Mouse (Mus musculus) WW6 (cell line): ENCODE results near the gene Cald1.

ENCODE experiments used
- DNase-seq: peaks from one replicate; pipeline ENCODE4 v3.0.0-alpha.2; 2013; ENCODE audit warnings: low read depth, low spot score

Gene Cald1

DNA sequence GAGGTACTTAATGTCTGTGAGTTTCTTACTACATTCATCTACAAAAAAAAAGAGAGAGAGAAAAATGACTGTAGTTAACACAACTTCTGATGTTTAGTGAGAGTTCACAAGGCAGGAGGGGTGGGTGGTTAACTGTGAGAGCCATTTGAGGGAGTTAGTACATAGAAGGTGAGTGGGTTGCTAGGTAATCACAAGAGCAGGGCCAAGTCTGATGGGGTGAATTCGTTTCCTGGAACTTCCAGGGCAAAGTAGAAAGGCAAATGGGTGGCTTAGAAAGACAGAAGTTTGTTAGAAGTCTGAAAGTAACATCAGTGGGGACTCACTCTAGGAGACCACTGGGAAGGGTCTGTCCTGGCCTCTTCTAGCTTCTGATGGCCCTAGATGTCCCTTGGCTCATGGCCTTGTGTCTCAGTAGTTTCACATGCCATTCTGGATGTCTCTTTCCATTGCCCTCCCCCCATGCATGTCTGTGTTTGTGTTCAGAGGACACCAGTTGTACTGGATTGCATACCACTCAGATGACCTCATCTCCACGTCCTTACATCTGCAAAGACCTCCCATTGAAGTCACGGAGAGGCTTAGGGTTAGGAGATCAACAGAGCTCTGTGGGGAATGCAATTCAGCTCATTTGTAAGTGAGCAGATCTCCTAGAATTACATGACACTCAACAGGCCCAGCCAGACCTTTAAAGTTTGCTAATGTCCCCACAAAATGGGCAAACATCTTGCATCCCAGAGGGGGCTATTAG is 118.8 kb downstream of the Cald1 start:
- DNase-seq: no peak

DNA sequence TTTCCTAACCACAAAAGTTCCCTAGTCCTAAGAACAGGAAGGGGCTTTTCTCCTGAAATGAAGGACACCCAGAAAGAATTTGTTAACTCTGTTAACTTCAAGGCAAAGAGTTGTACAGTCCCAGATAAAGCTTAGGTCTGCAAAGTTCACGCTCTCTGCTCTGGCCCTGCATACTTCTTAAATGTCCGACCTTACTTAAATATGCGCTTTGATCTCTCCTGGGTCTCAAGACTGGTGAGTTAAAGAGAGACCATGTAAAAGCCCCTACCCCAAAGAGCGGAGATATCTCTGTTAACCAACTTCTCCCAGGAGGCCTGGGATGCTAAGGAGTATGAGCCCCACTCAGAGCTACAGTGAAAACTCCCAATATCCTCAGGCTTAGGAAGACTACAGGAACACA is 119.4 kb downstream of the Cald1 start:
- no peak for DNase-seq

DNA sequence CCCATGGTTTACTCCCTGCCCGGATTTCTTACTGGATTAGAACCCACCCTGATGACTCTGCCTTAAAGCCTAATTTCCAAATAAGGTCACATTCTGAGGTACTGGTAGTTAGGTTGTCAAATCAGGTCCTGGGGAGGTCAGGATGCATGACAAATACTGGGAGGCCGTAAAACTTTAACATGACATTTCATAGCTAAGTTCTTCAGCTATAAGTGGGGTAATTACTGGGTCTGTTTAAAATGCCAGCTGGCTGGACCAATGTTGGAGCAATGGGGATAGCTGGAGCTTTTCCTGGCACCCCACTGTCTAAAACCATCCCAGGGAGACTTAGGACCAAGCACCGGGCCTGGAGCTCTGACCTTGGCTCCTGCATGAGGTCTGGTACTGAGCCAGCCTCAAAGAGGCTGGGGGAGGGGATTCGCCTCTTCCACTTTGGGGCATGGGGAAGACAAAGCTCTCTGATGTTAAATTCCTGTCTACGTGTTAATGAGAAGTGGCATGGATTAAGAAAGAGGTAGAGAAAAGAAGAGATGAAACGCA is 120.9 kb downstream of the Cald1 start:
- DNase-seq: no peak

DNA sequence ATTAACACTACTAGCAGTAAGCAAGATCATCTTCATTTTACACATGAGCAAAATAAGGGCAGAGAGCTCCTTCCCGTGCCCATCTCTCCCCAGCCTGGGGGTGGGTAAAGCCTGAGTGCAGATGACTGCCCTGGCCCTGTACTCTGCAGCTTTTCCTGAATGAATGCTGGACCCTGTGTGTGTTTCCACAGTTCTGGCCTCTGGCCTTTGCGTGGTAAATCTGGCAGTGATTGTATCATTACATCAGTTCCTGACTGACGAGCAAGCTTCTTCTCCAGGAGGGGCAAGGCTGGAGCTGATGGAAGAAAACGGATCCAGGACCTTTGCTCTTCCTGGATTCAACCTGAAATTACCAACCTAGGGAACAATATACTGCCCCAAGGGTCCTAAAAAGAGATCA is 122.1 kb downstream of the Cald1 start:
- DNase-seq: no peak

DNA sequence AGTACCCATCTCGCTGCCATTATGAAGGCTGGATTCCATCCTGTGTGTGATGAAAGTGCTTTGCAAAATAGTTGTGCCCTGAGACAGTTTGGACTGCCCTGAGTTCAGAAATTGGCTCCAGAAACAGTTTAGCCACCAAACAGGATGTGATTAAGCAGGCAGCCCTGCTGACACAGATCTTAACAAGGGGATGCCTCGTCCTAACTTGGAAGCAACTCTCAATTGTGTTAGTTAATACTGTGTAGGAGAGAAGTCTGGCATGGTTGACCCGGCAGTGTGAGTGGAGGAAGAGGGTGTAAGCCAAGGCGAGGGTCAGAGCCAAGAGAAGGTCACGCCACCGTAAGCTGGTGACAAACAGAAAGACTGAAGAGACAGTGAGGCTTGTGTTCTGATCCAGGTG is 123.4 kb downstream of the Cald1 start:
- DNase-seq: no peak

DNA sequence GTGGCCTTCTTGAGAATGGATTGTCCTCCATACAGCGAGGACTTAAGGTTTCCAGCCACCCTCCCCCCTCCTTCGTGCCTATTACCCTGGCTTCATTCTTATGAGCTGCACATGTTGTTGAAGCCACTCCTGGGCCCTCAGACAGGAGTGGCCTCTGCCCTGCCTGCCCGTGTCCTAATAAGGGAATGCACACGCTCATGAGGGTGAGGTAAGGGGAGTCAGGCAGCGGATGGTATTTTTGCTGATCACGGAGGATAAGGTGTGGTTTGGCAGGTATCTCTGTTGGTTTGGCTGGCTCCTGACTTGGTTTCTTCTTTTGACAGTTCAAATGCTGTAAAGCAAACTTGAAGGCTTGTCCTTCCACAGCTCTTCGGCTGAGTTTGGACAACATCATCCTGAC is 124.4 kb downstream of the Cald1 start:
- no peak for DNase-seq

DNA sequence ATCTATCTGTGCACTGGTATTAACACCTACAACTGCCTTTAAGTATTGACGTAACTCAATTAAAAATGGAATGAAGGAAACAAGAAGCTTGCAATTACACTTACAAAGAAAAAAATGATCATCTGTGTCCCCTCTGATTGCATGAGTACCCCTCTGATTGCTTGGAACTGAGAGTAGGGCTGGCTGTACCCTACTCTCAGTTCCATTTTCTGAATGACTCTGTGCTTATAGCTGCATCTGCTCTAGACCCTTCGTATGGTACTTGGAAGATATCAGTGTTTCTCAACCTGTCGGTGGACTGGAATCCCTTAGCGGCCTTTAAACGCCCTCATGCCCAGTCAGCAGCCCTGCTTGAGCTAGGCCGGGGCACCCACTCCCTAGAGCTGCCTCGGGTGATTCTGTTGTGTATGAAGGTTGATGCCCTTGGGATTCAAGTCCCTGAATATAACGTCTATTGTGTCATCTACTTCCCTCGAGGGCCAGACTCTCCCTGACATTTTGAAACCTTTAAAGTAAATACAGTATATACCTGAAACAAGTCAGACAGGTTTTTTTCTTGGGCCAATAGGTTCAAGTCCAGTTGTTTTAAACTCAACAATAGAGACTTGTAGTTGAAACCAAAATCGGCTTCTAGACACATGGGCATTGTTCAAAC is 125.1 kb downstream of the Cald1 start:
- no peak for DNase-seq

DNA sequence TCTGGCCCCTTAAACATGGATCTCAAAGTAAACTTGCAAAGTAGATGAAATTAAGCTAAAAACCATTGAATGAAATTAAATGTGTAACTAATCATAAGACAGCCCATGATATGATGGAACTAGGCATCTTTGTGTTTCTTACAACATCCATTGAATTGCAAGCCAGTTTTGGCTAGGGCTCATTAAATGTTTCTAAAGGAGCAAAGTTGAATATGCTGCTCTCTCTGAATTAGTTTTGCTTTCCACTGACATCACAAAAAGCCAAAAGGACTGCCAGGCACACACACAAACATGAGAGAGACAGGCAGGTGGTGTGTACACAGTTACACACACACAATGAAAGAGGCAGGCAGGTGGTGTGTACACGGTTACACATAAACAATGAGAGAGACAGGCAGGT is 127.4 kb downstream of the Cald1 start:
- no peak for DNase-seq

DNA sequence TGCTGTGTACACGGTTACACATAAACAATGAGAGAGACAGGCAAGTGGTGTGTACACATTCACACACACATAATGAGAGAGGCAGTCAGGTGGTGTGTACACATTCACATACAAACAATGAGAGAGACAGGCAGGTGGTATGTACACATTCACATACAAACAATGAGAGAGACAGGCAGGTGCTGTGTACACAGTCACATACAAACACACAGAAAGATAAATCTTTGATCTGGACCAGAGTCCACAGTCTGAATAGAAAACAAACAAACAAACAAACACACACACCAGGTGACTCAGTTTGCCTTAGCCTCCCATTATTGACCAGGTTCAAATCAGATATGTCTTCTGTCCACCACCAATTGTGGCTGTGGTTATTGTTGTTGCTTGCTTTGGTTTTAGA is 127.8 kb downstream of the Cald1 start:
- DNase-seq: no peak

DNA sequence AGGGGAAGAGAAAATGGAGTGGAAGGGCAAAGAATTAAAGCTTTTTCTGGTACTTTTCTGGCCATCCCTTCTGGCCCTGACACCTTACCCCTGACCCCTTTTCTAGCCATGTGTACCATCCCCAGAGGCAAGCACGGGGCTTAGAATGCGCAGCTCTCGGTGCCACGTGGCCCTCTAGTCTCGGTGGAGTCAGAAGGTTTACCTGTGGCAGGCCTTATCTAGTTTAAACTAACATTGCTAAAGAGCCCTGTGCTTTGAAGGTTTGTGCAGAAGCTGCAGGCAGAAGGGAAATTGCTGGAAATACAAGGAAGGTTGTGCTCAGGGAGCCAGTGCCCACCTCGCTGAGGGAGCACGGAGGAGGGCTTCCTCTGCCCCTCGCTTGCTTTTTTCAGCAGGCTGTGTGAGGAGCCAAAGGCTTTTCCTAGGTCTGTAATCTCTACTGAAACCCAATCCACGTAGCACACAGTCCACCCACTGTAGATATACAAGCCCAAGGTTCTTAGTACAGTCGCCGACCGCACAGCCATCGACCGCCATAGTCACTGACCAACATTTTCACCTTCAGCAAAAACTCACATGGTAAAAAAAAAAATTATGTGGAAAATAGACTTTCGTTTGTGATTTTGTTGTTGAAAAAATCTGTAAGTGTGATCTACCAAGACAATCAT is 129.2 kb downstream of the Cald1 start:
- DNase-seq: no peak

DNA sequence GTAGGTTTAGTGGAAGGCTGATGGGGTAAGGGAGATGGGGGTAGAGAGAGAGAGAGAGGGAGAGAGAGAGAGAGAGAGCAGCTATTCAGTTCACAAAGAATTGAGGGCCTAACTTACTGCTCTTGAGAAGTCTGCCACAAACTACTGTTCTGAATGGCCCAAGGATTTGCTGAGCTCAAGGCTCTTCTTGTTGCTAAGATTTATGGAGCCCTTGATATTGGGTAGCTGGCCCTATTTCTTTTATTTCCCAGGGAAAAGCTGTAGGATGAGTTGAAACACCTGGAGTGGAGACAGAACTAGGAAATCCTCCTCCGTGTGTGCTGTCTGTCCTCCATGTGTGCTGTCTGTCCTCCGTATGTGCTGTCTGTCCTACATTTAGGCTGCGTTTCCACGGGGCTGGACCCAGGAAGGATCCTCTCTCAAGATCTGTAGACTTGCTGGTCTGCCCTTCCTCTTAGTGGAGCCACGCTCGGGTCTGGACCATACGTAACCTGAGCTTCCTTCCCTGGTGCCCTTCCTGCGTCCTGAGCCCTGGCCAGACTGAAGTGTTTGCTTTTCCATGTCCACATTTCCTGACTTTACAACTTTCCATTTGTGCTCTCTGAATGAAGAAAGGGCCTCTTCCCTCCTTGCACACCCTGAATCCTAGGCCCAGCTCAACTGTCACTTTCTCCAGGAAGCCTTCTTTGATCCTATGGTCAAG is 131.3 kb downstream of the Cald1 start:
- no peak for DNase-seq

DNA sequence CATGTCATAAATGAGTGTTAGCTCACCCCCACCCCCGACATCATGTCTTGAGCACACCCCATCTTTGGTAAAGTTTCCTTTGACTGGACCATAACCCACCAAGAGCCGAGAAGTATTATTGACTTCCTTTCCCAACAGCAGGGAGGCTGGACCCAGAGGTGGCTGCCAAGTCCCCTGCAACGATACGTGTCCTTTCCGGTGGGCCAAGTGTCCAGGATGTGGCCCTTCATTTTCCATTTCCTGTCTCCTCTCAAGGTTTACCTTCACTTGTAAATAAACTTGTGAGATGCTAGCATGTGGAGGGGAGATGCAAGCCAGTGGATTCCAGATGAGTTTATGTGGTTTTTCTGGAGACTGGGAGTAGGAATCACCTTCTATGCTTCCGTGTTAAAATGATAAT is 132.7 kb downstream of the Cald1 start:
- no peak for DNase-seq

DNA sequence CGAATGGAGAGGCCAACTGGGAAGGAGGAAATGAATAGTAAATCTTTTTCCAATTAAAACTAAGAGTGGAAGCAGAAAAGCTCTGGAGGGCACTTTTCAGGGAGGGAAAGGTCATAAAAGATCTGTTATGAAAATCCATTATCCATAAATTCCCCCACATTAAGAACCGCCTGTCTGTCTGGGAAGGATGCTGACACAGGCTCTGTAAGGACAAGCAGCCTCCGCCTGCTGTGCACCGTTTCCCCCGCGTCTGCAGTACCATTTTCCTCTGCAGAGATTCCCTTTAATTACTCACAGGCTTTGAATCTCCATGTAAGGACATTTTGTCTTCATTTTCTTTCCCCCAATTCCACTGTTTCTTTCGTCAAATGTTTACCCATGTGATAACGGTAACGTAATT is 133.2 kb downstream of the Cald1 start:
- DNase-seq: no peak

DNA sequence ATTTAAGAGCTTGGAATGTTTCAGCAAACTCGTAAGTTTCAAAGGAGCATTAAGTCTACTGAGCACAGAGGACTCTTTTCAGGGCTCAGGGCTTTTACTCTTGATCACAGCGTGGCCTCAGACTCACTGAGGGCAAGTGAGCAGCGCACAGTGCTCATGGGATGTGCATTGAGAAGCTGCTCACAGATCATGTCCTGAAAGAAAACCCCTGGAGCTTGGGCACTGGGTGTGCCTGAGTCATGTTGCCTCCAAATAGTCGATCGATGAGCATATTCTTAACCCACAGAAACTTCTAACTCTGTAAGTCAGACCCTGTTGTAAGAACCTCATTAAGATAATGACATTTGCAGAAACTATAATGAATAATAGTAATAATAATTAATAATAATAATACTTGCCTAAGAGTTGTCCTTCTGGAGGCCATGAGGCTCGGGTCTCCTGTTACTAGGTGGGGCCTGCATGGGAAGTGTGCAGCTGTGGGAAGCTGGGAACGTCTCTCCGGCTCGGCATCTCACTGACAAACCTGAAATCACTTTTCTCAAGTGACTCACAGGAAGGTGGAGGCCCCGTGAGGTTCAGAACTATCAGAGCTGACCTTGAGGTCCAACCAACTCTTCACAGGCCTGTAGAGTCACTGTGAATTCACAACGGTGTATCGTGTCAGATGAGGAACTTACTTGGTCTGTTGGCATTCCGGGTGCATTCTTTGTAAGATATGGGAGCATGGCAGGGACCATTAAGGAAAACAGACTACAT is 136.8 kb downstream of the Cald1 start:
- no peak for DNase-seq

DNA sequence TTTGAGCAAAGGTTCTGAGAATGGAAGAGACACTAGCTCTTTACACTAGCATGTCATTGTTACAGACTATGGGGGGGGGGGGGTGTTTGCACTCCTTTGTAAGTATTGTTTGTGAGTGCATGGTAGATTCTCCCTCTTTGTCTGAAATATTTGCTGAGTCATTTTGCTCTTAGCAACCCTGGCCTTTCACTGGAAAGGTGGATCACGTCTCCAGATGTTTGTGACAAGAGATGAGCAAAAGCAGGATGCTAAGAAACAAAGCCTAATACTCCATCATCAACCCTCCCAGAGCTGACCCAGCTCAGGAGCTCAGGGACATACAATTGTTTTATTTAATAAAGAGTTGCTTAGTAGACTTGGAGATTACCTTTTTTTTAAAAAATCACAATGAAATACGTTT is 138.6 kb downstream of the Cald1 start:
- no peak for DNase-seq

DNA sequence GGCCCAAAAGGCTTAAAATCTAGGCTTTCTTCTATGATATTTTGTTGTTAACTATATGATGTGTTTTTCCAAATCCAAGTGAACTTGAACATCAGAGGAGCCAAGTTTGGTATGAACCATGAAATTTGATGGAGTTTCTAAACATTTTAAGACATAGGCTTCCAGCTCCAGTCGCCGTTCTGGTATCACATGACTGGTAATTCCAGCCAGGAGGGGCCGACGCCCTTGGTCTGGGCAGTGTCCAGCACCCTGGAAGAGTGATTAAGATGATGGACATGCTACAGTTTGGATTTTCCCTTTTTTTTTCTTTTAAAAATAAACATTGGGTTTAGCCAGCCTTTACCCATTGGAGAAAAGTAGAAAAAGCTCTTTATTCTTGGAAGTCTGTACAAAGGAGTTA is 145.6 kb downstream of the Cald1 start:
- no peak for DNase-seq

DNA sequence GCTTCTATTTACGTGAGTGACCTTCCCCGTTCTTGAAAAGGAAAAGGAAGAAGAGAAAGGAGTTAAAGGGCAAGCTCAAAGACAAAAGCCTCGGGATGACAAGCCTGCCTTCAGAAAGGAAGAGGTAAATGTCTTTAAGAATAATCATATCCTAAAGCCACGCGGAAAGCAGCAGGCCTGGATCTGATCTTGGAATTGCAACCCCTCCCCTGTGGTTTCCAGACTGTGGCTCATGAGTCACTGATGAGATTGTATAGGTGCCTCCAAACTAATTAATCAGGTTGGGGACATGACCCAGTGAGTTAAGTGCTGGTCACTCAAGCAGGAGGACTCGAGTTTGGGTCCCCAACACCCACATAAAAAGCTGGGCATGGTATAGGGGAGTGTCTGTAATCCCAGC is 149.5 kb downstream of the Cald1 start:
- no peak for DNase-seq

DNA sequence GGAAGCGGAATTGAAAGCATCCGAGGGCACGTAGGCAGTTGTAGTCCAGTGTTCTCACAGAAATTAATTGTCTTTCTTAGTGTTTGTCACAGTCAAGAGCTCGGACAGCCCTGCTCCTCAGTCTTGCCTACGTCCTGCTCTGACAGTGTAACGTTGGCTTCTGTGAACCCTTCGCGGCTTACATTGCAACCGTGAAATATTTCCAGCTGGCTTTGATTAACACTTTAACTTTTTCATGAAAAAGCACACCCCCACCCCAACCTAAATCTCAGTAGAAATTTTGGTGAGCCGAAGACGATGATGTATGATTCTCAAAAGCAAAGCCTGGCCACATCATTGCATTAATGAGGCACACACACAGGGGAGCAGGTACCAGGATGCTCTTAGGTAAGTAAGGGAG is 150.3 kb downstream of the Cald1 start:
- DNase-seq: no peak

DNA sequence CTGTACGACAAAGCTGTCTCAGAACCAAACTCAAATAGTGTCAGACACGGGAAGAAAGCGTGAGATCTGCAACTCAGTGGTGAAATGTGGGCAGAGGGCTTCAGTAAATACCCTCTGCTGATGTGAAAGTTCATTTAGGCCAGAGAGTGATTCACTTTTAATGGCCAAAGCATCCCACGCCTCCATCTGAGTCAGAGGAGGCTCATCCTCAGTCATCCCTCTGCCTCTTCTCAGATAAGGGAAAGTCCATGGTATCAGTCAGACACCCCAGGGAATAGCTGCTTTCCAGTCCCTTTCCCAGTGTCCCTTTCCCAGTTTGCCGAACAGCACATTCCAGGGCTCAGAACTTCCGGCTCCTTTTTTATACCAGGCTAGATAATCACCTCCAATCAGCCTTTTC is 151.2 kb downstream of the Cald1 start:
- DNase-seq: no peak

DNA sequence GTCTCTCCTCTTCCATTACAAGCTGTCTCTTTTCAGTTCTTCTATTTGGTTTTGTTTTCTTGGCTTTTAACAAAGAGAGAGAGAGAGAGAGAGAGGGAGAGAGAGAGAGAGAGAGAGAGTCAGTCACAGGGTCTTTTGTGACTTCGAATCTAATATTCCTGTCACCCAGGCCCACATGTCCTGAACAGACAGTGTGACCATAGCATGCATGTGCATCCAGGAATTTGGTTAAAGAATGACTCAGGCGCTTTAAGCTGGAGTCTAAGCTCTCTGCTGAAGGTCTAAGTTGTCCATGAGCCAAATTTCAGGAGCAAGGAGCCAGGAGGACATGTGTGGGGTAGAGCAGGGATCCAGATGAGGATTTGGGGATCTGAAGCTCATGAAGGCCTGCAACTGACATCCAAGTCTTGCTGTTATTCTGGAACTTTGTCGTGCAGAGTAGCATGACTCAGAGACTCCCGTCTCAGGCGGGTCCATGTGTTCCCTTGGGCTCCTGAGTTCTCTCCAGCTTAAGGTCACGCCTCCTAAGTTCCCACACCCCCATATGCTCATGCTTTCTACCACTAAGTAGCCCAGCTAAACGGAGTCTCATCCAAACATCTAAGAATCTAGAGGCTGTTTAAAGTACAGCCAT is 152.3 kb downstream of the Cald1 start:
- DNase-seq: no peak

DNA sequence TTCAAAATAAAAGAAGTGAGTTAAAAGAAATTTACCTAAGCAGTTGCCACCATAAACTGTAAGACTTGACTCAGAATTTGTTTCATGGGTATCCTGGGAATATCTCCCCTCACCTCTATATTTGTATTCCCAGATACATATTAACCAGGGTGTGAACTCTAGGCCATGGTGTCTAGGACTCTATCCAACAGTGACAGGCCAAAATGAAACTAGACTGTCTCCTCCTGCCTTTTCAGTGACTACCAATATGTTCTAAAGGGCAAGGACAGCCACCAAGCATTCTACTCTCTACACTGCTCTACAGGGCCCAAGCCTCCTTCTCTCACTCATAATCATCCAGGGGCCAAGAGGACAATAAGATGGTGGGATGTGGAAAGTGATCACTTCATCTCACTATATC is 153.3 kb downstream of the Cald1 start:
- no peak for DNase-seq
